Mouse (Mus musculus) C2C12 (cell line): ENCODE measurements around the gene Cux2. TPM values are rescaled to one million over a fixed set of nuclear protein-coding genes. Genes with fewer than 3 reads are reported as not detected.
A peak's percentile ranks its signal among the peaks of the same experiment; 100 is the strongest.

ENCODE experiments used
- H3K27me3 ChIP-seq: one replicate; pipeline ENCODE4 v1.6.1; 2011; ENCODE audit not compliant: control insufficient read depth, insufficient read depth, insufficient read length
- H3K36me3 ChIP-seq: one replicate; pipeline ENCODE4 v1.6.1; 2011; ENCODE audit not compliant: control insufficient read depth, insufficient read depth
- H3K4me3 ChIP-seq: one replicate; pipeline ENCODE4 v1.5.1; 2011; ENCODE audit warnings: mild to moderate bottlenecking, control low read depth; ENCODE audit not compliant: poor library complexity, insufficient read depth, severe bottlenecking
- H3K79me2 ChIP-seq: one replicate; pipeline ENCODE4 v1.6.1; 2011; ENCODE audit not compliant: control insufficient read depth, insufficient read depth
- H3K79me3 ChIP-seq: one replicate; pipeline ENCODE4 v1.6.1; 2011; ENCODE audit warnings: low read depth, control low read depth
- H3ac ChIP-seq: one replicate; pipeline ENCODE3; 2011; ENCODE audit warnings: low read depth; ENCODE audit not compliant: control insufficient read depth, insufficient read length
- CTCF ChIP-seq: IDR thresholded peaks from one replicate; pipeline ENCODE4 v1.5.1; 2011; ENCODE audit not compliant: control insufficient read depth, insufficient read depth, insufficient read length
- FOSL1 ChIP-seq: IDR thresholded peaks from one replicate; pipeline ENCODE4 v1.8.0; 2011; ENCODE audit warnings: mild to moderate bottlenecking, low read length; ENCODE audit not compliant: poor library complexity, insufficient read depth, severe bottlenecking
- MYOD1 ChIP-seq: IDR thresholded peaks from one replicate; pipeline ENCODE4 v1.6.1; 2011; ENCODE audit warnings: low read depth; ENCODE audit not compliant: control insufficient read depth, insufficient read length
- microRNA-seq: library from miRNA; unstranded; fragments of <30 nt; microRNA quantifications from one replicate; pipeline ENCODE4, GENCODE M21; 2019; ENCODE audit warnings: borderline microRNAs expressed
- polyA plus RNA-seq: library from polyadenylated mRNA; unstranded; fragments of >200 nt; fragmentation: generic; extraction: Trizol; gene quantifications from one replicate; pipeline ENCODE4 v1.2.1, GENCODE M21; 2012; ENCODE audit warnings: missing spikeins

The Cux2 gene
- polyA plus RNA-seq, 1 experiment = 0.08 TPM

DNA sequence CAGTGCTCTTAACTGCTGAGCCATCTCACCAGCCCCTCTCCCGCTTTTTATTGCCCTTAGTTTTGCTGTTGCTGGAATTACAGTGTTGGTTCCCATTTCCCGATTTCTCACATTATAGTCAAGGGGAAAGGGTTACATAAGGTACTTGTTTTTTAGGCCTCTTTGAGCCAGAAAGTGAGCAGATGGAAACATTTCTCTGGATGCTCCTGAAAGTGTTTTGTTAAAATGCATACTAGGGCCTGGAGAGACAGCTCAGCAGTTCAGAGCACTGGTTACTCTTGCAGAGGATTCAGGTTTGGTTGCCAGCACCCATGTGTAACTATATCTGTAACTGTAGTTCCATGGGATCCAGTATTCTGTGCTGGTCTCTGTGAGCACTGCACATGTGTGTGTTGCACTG, 241.7 kb downstream of the Cux2 start:
- Histone ChIP-seq H3K79me3 (peaks cover 4% of the 10 kb centered on the region), H3K36me3 (peaks cover 47% of the 10 kb centered on the region), H3K4me3 (no peak overlapping the region), H3K79me2 (peaks cover 22% of the 10 kb centered on the region), H3K27me3 (no peaks in the 10 kb centered on the region), H3ac (no peak overlapping the region)
- TF ChIP-seq FOSL1 = no peak

DNA sequence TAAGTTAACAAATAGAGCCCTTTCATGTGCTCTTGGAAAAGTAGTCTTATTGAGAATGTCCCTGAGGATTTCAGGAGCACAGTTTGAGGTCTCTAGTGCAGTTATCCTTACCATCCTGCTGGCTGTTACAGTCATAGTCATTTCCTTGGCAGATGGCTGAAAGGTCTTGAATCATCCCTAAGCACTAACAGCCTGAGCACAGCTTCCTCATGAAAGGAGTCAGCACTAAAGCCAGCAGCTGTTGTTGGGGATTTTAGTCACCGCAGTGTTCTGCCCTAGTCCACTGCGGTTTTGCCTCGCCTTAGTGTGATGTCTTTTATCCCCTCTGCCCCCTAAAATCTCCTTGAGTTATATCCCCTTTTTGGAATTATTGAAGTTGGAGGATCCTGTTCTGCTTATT, 242.7 kb downstream of the Cux2 start:
- H3K27me3 ChIP-seq = no peaks in the 10 kb centered on the region
- H3K36me3 ChIP-seq = peaks cover 47% of the 10 kb centered on the region
- H3K79me3 ChIP-seq = peaks cover 4% of the 10 kb centered on the region
- no peak overlapping the region for H3ac ChIP-seq
- no peak for TF ChIP-seq CTCF
- TF ChIP-seq MYOD1 = peak; percentile 96
- H3K4me3 ChIP-seq = no peak overlapping the region
- H3K79me2 ChIP-seq = peaks cover 22% of the 10 kb centered on the region

Small RNAs within 50 kb of the gene (microRNA-seq; reads per million reads assigned to microRNA genes)
- 1.4 reads per million, percentile 32 among the genes with 10 or more reads in this experiment for gene Mir7031

Other genes with a start within 250 kb of the Cux2 start
- 46.2 TPM for gene Sh2b3, start 212.5 kb downstream of the Cux2 start, polyA plus RNA-seq
- gene Pheta1, start 201.1 kb downstream of the Cux2 start, polyA plus RNA-seq = 12.9 TPM
- not detected for gene Myl2, start 50.8 kb upstream of the Cux2 start, polyA plus RNA-seq
- not detected for gene Ccdc63, start 90.7 kb upstream of the Cux2 start, polyA plus RNA-seq
- gene Ppp1cc, start 108.2 kb upstream of the Cux2 start, polyA plus RNA-seq = 183 TPM
- 0.02 TPM for gene Hvcn1, start 156.7 kb upstream of the Cux2 start, polyA plus RNA-seq
- gene Tctn1, start 214.4 kb upstream of the Cux2 start, polyA plus RNA-seq = 2.6 TPM
- 6.3 TPM for gene Pptc7, start 234.3 kb upstream of the Cux2 start, polyA plus RNA-seq